Mouse (Mus musculus) forebrain, postnatal 0 days (tissue): ENCODE results near the gene Utp4. TPM values are rescaled to one million over a fixed set of nuclear protein-coding genes. Genes with fewer than 3 reads are reported as not detected.

Experiments
- ATAC-seq: fragments of 200-750 bp; cut with Nextera tagmentation; 2 replicates; pipeline ENCODE4 v1.8.0; 2017; ENCODE audit warnings: mild to moderate bottlenecking, moderate library complexity
- DNase-seq: peaks from one replicate; pipeline ENCODE4 v3.0.0-alpha.2; 2015
- H3K27ac ChIP-seq: fragments of 300-500 bp; sonication (generic); 2 replicates; pipeline ENCODE4 v1.5.1; 2014; ENCODE audit warnings: low read depth, mild to moderate bottlenecking, antibody characterized with exemption, low read length, moderate library complexity, mixed read lengths
- H3K27me3 ChIP-seq: fragments of 300-500 bp; sonication (generic); 2 replicates; pipeline ENCODE4 v1.6.1; 2014; ENCODE audit warnings: mild to moderate bottlenecking, low read length, mixed read lengths; ENCODE audit not compliant: insufficient read depth
- H3K36me3 ChIP-seq: fragments of 300-500 bp; sonication (generic); 2 replicates; pipeline ENCODE4 v1.6.1; 2014; ENCODE audit warnings: mild to moderate bottlenecking, moderate library complexity; ENCODE audit not compliant: insufficient read depth
- H3K4me1 ChIP-seq: fragments of 300-500 bp; sonication (generic); 2 replicates; pipeline ENCODE4 v1.6.1; 2014; ENCODE audit warnings: antibody characterized with exemption; ENCODE audit not compliant: insufficient read depth
- H3K4me2 ChIP-seq: fragments of 300-500 bp; sonication (generic); 2 replicates; pipeline ENCODE4 v1.6.1; 2014; ENCODE audit warnings: low read depth, mild to moderate bottlenecking, moderate library complexity
- H3K4me3 ChIP-seq: fragments of 300-500 bp; sonication (generic); 2 replicates; pipeline ENCODE4 v1.5.1; 2014; ENCODE audit warnings: low read depth, low read length, mixed read lengths
- H3K9ac ChIP-seq: fragments of 300-500 bp; sonication (generic); 2 replicates; pipeline ENCODE4 v1.6.1; 2014; ENCODE audit warnings: mild to moderate bottlenecking
- H3K9me3 ChIP-seq: fragments of 300-500 bp; sonication (generic); 2 replicates; pipeline ENCODE4 v1.6.1; 2016; ENCODE audit warnings: low read length
- CTCF ChIP-seq: sonication (generic); IDR thresholded peaks from 2 replicates; pipeline ENCODE4 v1.5.1; 2016; ENCODE audit warnings: antibody characterized with exemption, control low read depth, low read depth
- WGBS: fragments of 180-500 bp; shearing (Covaris S2); extraction: QIAGEN DNeasy Blood & Tissue Kit; methylation state at CpG from one replicate; pipeline ENCODE4 v1.1.7; 2014; 5-methylcytosine and 5-hydroxymethylcytosine counted together
- polyA plus RNA-seq: library from polyadenylated mRNA; unstranded; fragments of >200 nt; fragmentation: Nextera tagmentation; extraction: Ambion mirVana; gene quantifications from 2 replicates; pipeline ENCODE4 v1.2.1, GENCODE M21; 2015
- total RNA-seq: library from RNA; depleted of rRNA; stranded (reverse); fragments of >200 nt; gene quantifications from 2 replicates; pipeline ENCODE4 v1.2.3, GENCODE M21; 2014; rRNA removed

Gene Utp4
- total RNA-seq (22.2 and 23.2 TPM in 2 replicates), polyA plus RNA-seq (26.9 and 30.4 TPM in 2 replicates)

- DNase-seq, result peak; percentile 93
- Histone ChIP-seq H3K36me3 (peaks cover 16% of the 10 kb centered on the region; the same call in 1 of the 2 replicates), H3K9me3 (no peaks in the 10 kb centered on the region), H3K9ac (peak within 1 kb of the TSS; percentile 92), H3K27ac (peak within 1 kb of the TSS; percentile 94), H3K27me3 (no peaks in the 10 kb centered on the region), H3K4me2 (peak within 1 kb of the TSS; percentile 86), H3K4me3 (peak within 1 kb of the TSS; percentile 94), H3K4me1 (peaks cover 7% of the 10 kb centered on the region)
- ATAC-seq, result peak; percentile 98
- under 1% methylated on average over 51 of the region's 63 CpGs for WGBS
- peak; percentile 21; the same call in 1 of the 2 replicates for TF ChIP-seq CTCF
Measured at GRCm38 (mm10) chr8:106893481-106894156, at the start of gene Utp4. Utp4 (plus strand) TSS chr8:106893636.

GRCm38 (mm10) chr8:106850034-106850433 is 43.4 kb upstream of the Utp4 start:
- TF ChIP-seq CTCF, result no peak
- no peak for ATAC-seq
- Histone ChIP-seq H3K36me3 (no peaks in the 10 kb centered on the region), H3K9me3 (no peaks in the 10 kb centered on the region), H3K4me3 (no peak overlapping the region), H3K4me2 (no peak overlapping the region), H3K27me3 (no peaks in the 10 kb centered on the region), H3K9ac (no peak overlapping the region), H3K4me1 (no peaks in the 10 kb centered on the region), H3K27ac (no peak overlapping the region)
- DNase-seq, result no peak
- WGBS, result 91% methylated on average over 10 of the region's 10 CpGs

- H3K36me3 ChIP-seq, result no peaks in the 10 kb centered on the region
- no peak overlapping the region for H3K27ac ChIP-seq
- no peaks in the 10 kb centered on the region for H3K4me1 ChIP-seq
- ATAC-seq (no peak), DNase-seq (no peak)
- WGBS, result 54% methylated on average over 8 of the region's 8 CpGs
- no peak overlapping the region for H3K4me2 ChIP-seq
- no peaks in the 10 kb centered on the region for H3K27me3 ChIP-seq
- no peak overlapping the region for H3K4me3 ChIP-seq
- no peak overlapping the region for H3K9ac ChIP-seq
- TF ChIP-seq CTCF, result 0 out of 2 replicates have a peak, but pooled peaks have one; percentile 7
- no peaks in the 10 kb centered on the region for H3K9me3 ChIP-seq
Measured at GRCm38 (mm10) chr8:106854534-106855241, 38.7 kb upstream of the Utp4 start.

GRCm38 (mm10) chr8:106855242-106855562 is 38.2 kb upstream of the Utp4 start:
- TF ChIP-seq CTCF, result no peak
- Histone ChIP-seq H3K27ac (no peak overlapping the region), H3K9me3 (no peaks in the 10 kb centered on the region), H3K4me1 (no peaks in the 10 kb centered on the region), H3K36me3 (no peaks in the 10 kb centered on the region), H3K27me3 (no peaks in the 10 kb centered on the region), H3K9ac (no peak overlapping the region), H3K4me3 (no peak overlapping the region), H3K4me2 (no peak overlapping the region)
- 85% methylated on average over 3 of the region's 3 CpGs for WGBS
- ATAC-seq (no peak), DNase-seq (no peak)

GRCm38 (mm10) chr8:106862845-106863244 is 30.6 kb upstream of the Utp4 start:
- no peak overlapping the region for H3K4me3 ChIP-seq
- H3K36me3 ChIP-seq, result no peaks in the 10 kb centered on the region
- no peaks in the 10 kb centered on the region for H3K27me3 ChIP-seq
- DNase-seq, result no peak
- no peak for TF ChIP-seq CTCF
- H3K9me3 ChIP-seq, result no peaks in the 10 kb centered on the region
- WGBS, result 88% methylated on average over 10 of the region's 10 CpGs
- no peak for ATAC-seq
- H3K27ac ChIP-seq, result no peak overlapping the region
- no peak overlapping the region for H3K4me2 ChIP-seq
- H3K4me1 ChIP-seq, result no peaks in the 10 kb centered on the region
- no peak overlapping the region for H3K9ac ChIP-seq

GRCm38 (mm10) chr8:106865354-106865753 is 28.1 kb upstream of the Utp4 start:
- H3K4me2 ChIP-seq, result no peak overlapping the region
- no peak for TF ChIP-seq CTCF
- ATAC-seq (0 out of 2 replicates have a peak, but pooled peaks have one; percentile 20), DNase-seq (no peak)
- no peaks in the 10 kb centered on the region for H3K4me1 ChIP-seq
- no peak overlapping the region for H3K4me3 ChIP-seq
- peaks cover 8% of the 10 kb centered on the region for H3K27me3 ChIP-seq
- WGBS, result 61% methylated on average over 9 of the region's 9 CpGs
- H3K36me3 ChIP-seq, result no peaks in the 10 kb centered on the region
- no peak overlapping the region for H3K9ac ChIP-seq
- no peaks in the 10 kb centered on the region for H3K9me3 ChIP-seq
- H3K27ac ChIP-seq, result no peak overlapping the region

- Histone ChIP-seq H3K9me3 (no peaks in the 10 kb centered on the region), H3K36me3 (peaks cover 10% of the 10 kb centered on the region), H3K4me1 (peaks cover 18% of the 10 kb centered on the region), H3K9ac (peak within 1 kb of the TSS; percentile 58), H3K27ac (peak within 1 kb of the TSS; percentile 54; the same call in 1 of the 2 replicates), H3K4me2 (peak within 1 kb of the TSS; percentile 96), H3K27me3 (peaks cover 8% of the 10 kb centered on the region), H3K4me3 (peak within 1 kb of the TSS; percentile 62)
- 3% methylated on average over 18 of the region's 18 CpGs for WGBS
- TF ChIP-seq CTCF, result no peak; the same call in 1 of the 2 replicates
- ATAC-seq (no peak), DNase-seq (peak; percentile 53)
Measured at GRCm38 (mm10) chr8:106870051-106870450, 23.4 kb upstream of the Utp4 start, which contains the start of gene Has3. Has3 (plus strand) TSS chr8:106870242.
